Comparison of ENCODE assay signal across 10 mouse cellular contexts in genomic region chr11:69989949-69990348, GRCm38 (mm10). TPM values are rescaled to one million over a fixed set of nuclear protein-coding genes. Genes with fewer than 3 reads are reported as not detected.
DNase-seq lines count a peak whose midpoint lies in the region; ATAC-seq lines count a peak whose summit lies in the region.
"Had no signal": no experiment of that assay in that cellular context is flagged by ENCODE, and none has a peak within 500 bp of the region (broad histone marks: within the 10 kb centered on the region; RNA-seq: fewer than 3 reads in every experiment).

No protein-coding gene starts in this region.

- peaks cover 31% of the 10 kb centered on the region for H3K4me1 ChIP-seq in hindbrain, embryonic 10.5 days (replicated peaks)
- peaks cover 9% of the 10 kb centered on the region for H3K4me1 ChIP-seq in hindbrain, embryonic 14.5 days (replicated peaks; ENCODE audit: control insufficient read depth, insufficient read depth, low read length)
- H3K4me1 ChIP-seq in midbrain, embryonic 13.5 days (replicated peaks), result peaks cover 30% of the 10 kb centered on the region
- H3K4me1 ChIP-seq in midbrain, embryonic 11.5 days (ENCODE audit: control insufficient read depth, insufficient read depth, low read length), result peaks cover 8% of the 10 kb centered on the region
- H3K4me1 ChIP-seq in stomach, embryonic 15.5 days, result peaks cover 8% of the 10 kb centered on the region

- H3K9me3 ChIP-seq in hindbrain, embryonic 10.5 days, result no peaks in the 10 kb centered on the region
- H3K9me3 ChIP-seq in hindbrain, embryonic 14.5 days (ENCODE audit: control insufficient read depth, low read length), result no peaks in the 10 kb centered on the region
- H3K9me3 ChIP-seq in midbrain, embryonic 13.5 days, result no peaks in the 10 kb centered on the region
- no peaks in the 10 kb centered on the region for H3K9me3 ChIP-seq in midbrain, embryonic 11.5 days (ENCODE audit: control insufficient read depth, low read length)
- H3K9me3 ChIP-seq in stomach, embryonic 15.5 days, result no peaks in the 10 kb centered on the region

- H3K27me3 ChIP-seq in hindbrain, embryonic 10.5 days (ENCODE audit: insufficient read depth, poor library complexity, severe bottlenecking), result no peaks in the 10 kb centered on the region
- no peaks in the 10 kb centered on the region for H3K27me3 ChIP-seq in hindbrain, embryonic 14.5 days (ENCODE audit: control insufficient read depth, insufficient read depth, low read length)
- no peaks in the 10 kb centered on the region for H3K27me3 ChIP-seq in midbrain, embryonic 13.5 days
- H3K27me3 ChIP-seq in midbrain, embryonic 11.5 days (ENCODE audit: control insufficient read depth, insufficient read depth, low read length), result no peaks in the 10 kb centered on the region
- no peaks in the 10 kb centered on the region for H3K27me3 ChIP-seq in stomach, embryonic 15.5 days (replicated peaks)
- H3K27me3 ChIP-seq: Patski had no signal

- peak overlapping the region; percentile 23; the same call in 1 of the 2 replicates for H3K4me3 ChIP-seq in hindbrain, embryonic 10.5 days
- no peak overlapping the region for H3K4me3 ChIP-seq in hindbrain, embryonic 14.5 days (replicated peaks; ENCODE audit: low read length)
- H3K4me3 ChIP-seq in midbrain, embryonic 13.5 days (replicated peaks), result no peak overlapping the region
- H3K4me3 ChIP-seq in midbrain, embryonic 11.5 days (ENCODE audit: low read depth, low read length), result no peak overlapping the region
- H3K4me3 ChIP-seq in stomach, embryonic 15.5 days (replicated peaks), result no peak overlapping the region

- 94% methylated on average over 8 of the region's 8 CpGs for WGBS in hindbrain, embryonic 10.5 days
- 96% methylated on average over 8 of the region's 8 CpGs for WGBS in hindbrain, embryonic 14.5 days
- 88% methylated on average over 8 of the region's 8 CpGs for WGBS in midbrain, embryonic 13.5 days
- WGBS in midbrain, embryonic 11.5 days, result 92% methylated on average over 8 of the region's 8 CpGs
- 83% methylated on average over 8 of the region's 8 CpGs for WGBS in stomach, embryonic 15.5 days

- ATAC-seq in hindbrain, embryonic 14.5 days (ENCODE audit: low FRiP score), result no peak
- no peak for ATAC-seq in midbrain, embryonic 13.5 days
- ATAC-seq in midbrain, embryonic 11.5 days (ENCODE audit: low FRiP score), result no peak
- ATAC-seq in stomach, embryonic 15.5 days (ENCODE audit: insufficient read depth, low FRiP score, low read depth), result no peak

- no peak overlapping the region for H3K4me2 ChIP-seq in hindbrain, embryonic 14.5 days (replicated peaks)
- no peak overlapping the region for H3K4me2 ChIP-seq in midbrain, embryonic 13.5 days (replicated peaks)
- H3K4me2 ChIP-seq in midbrain, embryonic 11.5 days, result no peak overlapping the region
- H3K4me2 ChIP-seq in stomach, embryonic 15.5 days, result no peak overlapping the region

- 0 out of 2 replicates have a peak overlapping the region, but pooled peaks have one; percentile 43 for H3K27ac ChIP-seq in hindbrain, embryonic 10.5 days
- H3K27ac ChIP-seq in hindbrain, embryonic 14.5 days, result no peak overlapping the region
- peak overlapping the region; percentile 93; the same call in 1 of the 2 replicates for H3K27ac ChIP-seq in midbrain, embryonic 13.5 days
- H3K27ac ChIP-seq in midbrain, embryonic 11.5 days (ENCODE audit: low read depth, low read length), result no peak overlapping the region
- H3K27ac ChIP-seq in stomach, embryonic 15.5 days, result peak overlapping the region; percentile 97

- peak; percentile 7 for DNase-seq in adrenal gland, postnatal 14 days
- DNase-seq in adrenal gland, postnatal 4 days (ENCODE audit: low spot score in 2 of 2), result no peak
- no peak for DNase-seq in hindbrain, embryonic 10.5 days (ENCODE audit: low spot score)
- no peak for DNase-seq in hindbrain, embryonic 14.5 days (ENCODE audit: low spot score)
- no peak for DNase-seq in midbrain, embryonic 11.5 days (ENCODE audit: low spot score, missing footprints)
- no peak for DNase-seq in thymus, postnatal 4 days
- DNase-seq: lung, adult 2 months had no signal

- H3K9ac ChIP-seq in hindbrain, embryonic 14.5 days, result no peak overlapping the region
- H3K9ac ChIP-seq in midbrain, embryonic 13.5 days (replicated peaks), result no peak overlapping the region
- H3K9ac ChIP-seq in midbrain, embryonic 11.5 days (ENCODE audit: low read length), result no peak overlapping the region
- no peak overlapping the region for H3K9ac ChIP-seq in stomach, embryonic 15.5 days

- H3K36me3 ChIP-seq in hindbrain, embryonic 10.5 days, result peaks cover 73% of the 10 kb centered on the region
- H3K36me3 ChIP-seq in hindbrain, embryonic 14.5 days (replicated peaks; ENCODE audit: control insufficient read depth, insufficient read depth), result peaks cover 72% of the 10 kb centered on the region
- peaks cover 64% of the 10 kb centered on the region for H3K36me3 ChIP-seq in midbrain, embryonic 13.5 days
- peaks cover 14% of the 10 kb centered on the region for H3K36me3 ChIP-seq in midbrain, embryonic 11.5 days (ENCODE audit: control insufficient read depth, insufficient read depth, low read length)
- H3K36me3 ChIP-seq in stomach, embryonic 15.5 days, result peaks cover 44% of the 10 kb centered on the region

RNA-seq across cellular contexts. Expression of gene Gabarap, which starts 1.0 kb away (rescaled TPM):
- total RNA-seq in adrenal gland, postnatal 14 days (2021), result 344 and 351 TPM in 2 replicates
- total RNA-seq in adrenal gland, postnatal 4 days (2021), result 100 to 1,000 TPM; 294 to 311 TPM
- polyA plus RNA-seq in hindbrain, embryonic 10.5 days (2016; fragmentation: Nextera tagmentation; extraction: Ambion mirVana), result 421 and 580 TPM in 2 replicates
- 624 and 628 TPM in 2 replicates for polyA plus RNA-seq in hindbrain, embryonic 14.5 days (2014; fragmentation: Nextera tagmentation; extraction: Ambion mirVana)
- 611 and 625 TPM in 2 replicates for polyA plus RNA-seq in midbrain, embryonic 13.5 days (2015; fragmentation: Nextera tagmentation; extraction: Ambion mirVana)
- 566 and 590 TPM in 2 replicates for polyA plus RNA-seq in midbrain, embryonic 11.5 days (2014; fragmentation: Nextera tagmentation; extraction: Ambion mirVana)
- polyA plus RNA-seq in stomach, embryonic 15.5 days (2015; fragmentation: Nextera tagmentation; extraction: Ambion mirVana), result 459 and 473 TPM in 2 replicates

RNA-seq across cellular contexts. Expression of gene Phf23, which starts 5.6 kb away (rescaled TPM):
- 47.3 and 53.2 TPM in 2 replicates for total RNA-seq in adrenal gland, postnatal 14 days (2021)
- 10 to 100 TPM; 51.4 to 53.4 TPM for total RNA-seq in adrenal gland, postnatal 4 days (2021)
- 93.7 and 98.1 TPM in 2 replicates for polyA plus RNA-seq in hindbrain, embryonic 10.5 days (2016; fragmentation: Nextera tagmentation; extraction: Ambion mirVana)
- 38.0 and 38.4 TPM in 2 replicates for polyA plus RNA-seq in hindbrain, embryonic 14.5 days (2014; fragmentation: Nextera tagmentation; extraction: Ambion mirVana)
- 74.2 and 82.2 TPM in 2 replicates for polyA plus RNA-seq in midbrain, embryonic 13.5 days (2015; fragmentation: Nextera tagmentation; extraction: Ambion mirVana)
- 51.5 and 53.4 TPM in 2 replicates for polyA plus RNA-seq in midbrain, embryonic 11.5 days (2014; fragmentation: Nextera tagmentation; extraction: Ambion mirVana)
- 59.4 and 61.8 TPM in 2 replicates for polyA plus RNA-seq in stomach, embryonic 15.5 days (2015; fragmentation: Nextera tagmentation; extraction: Ambion mirVana)

RNA-seq across cellular contexts. Expression of gene Elp5, which starts 7.6 kb away (rescaled TPM):
- total RNA-seq in adrenal gland, postnatal 14 days (2021), result 65.2 and 73.2 TPM in 2 replicates
- total RNA-seq in adrenal gland, postnatal 4 days (2021), result 10 to 100 TPM; 65.5 to 70.9 TPM
- 156 and 167 TPM in 2 replicates for polyA plus RNA-seq in hindbrain, embryonic 10.5 days (2016; fragmentation: Nextera tagmentation; extraction: Ambion mirVana)
- polyA plus RNA-seq in hindbrain, embryonic 14.5 days (2014; fragmentation: Nextera tagmentation; extraction: Ambion mirVana), result 168 and 169 TPM in 2 replicates
- 156 and 158 TPM in 2 replicates for polyA plus RNA-seq in midbrain, embryonic 13.5 days (2015; fragmentation: Nextera tagmentation; extraction: Ambion mirVana)
- 150 and 151 TPM in 2 replicates for polyA plus RNA-seq in midbrain, embryonic 11.5 days (2014; fragmentation: Nextera tagmentation; extraction: Ambion mirVana)
- 92.9 and 99.4 TPM in 2 replicates for polyA plus RNA-seq in stomach, embryonic 15.5 days (2015; fragmentation: Nextera tagmentation; extraction: Ambion mirVana)

RNA-seq across cellular contexts. Expression of gene Ctdnep1, which starts 9.0 kb away (rescaled TPM):
- 128 and 129 TPM in 2 replicates for total RNA-seq in adrenal gland, postnatal 14 days (2021)
- total RNA-seq in adrenal gland, postnatal 4 days (2021), result 100 to 1,000 TPM; 119 to 130 TPM
- 22.6 and 25.7 TPM in 2 replicates for polyA plus RNA-seq in hindbrain, embryonic 10.5 days (2016; fragmentation: Nextera tagmentation; extraction: Ambion mirVana)
- polyA plus RNA-seq in hindbrain, embryonic 14.5 days (2014; fragmentation: Nextera tagmentation; extraction: Ambion mirVana), result 25.5 and 29.4 TPM in 2 replicates
- polyA plus RNA-seq in midbrain, embryonic 13.5 days (2015; fragmentation: Nextera tagmentation; extraction: Ambion mirVana), result 22.9 and 23.8 TPM in 2 replicates
- 20.7 and 22.6 TPM in 2 replicates for polyA plus RNA-seq in midbrain, embryonic 11.5 days (2014; fragmentation: Nextera tagmentation; extraction: Ambion mirVana)
- polyA plus RNA-seq in stomach, embryonic 15.5 days (2015; fragmentation: Nextera tagmentation; extraction: Ambion mirVana), result 23.0 and 23.2 TPM in 2 replicates

RNA-seq across cellular contexts. Expression of gene Dvl2, which starts 10.4 kb away (rescaled TPM):
- 16.0 and 23.1 TPM in 2 replicates for total RNA-seq in adrenal gland, postnatal 14 days (2021)
- 10 to 100 TPM; 35.5 to 38.2 TPM for total RNA-seq in adrenal gland, postnatal 4 days (2021)
- polyA plus RNA-seq in hindbrain, embryonic 10.5 days (2016; fragmentation: Nextera tagmentation; extraction: Ambion mirVana), result 50.3 and 51.8 TPM in 2 replicates
- polyA plus RNA-seq in hindbrain, embryonic 14.5 days (2014; fragmentation: Nextera tagmentation; extraction: Ambion mirVana), result 17.9 and 20.9 TPM in 2 replicates
- 27.6 and 35.4 TPM in 2 replicates for polyA plus RNA-seq in midbrain, embryonic 13.5 days (2015; fragmentation: Nextera tagmentation; extraction: Ambion mirVana)
- polyA plus RNA-seq in midbrain, embryonic 11.5 days (2014; fragmentation: Nextera tagmentation; extraction: Ambion mirVana), result 29.0 and 30.0 TPM in 2 replicates
- 31.9 and 33.9 TPM in 2 replicates for polyA plus RNA-seq in stomach, embryonic 15.5 days (2015; fragmentation: Nextera tagmentation; extraction: Ambion mirVana)

Comparison
In these comparisons a context has a peak if more than half of its experiments do, and no peak if none do; other contexts are left out.
1. H3K27ac ChIP-seq: peak in hindbrain, embryonic 10.5 days (single experiment), midbrain, embryonic 13.5 days (single experiment) and stomach, embryonic 15.5 days (single experiment); none in hindbrain, embryonic 14.5 days (single experiment) and midbrain, embryonic 11.5 days (single experiment).